Mouse (Mus musculus) lung, embryonic 15.5 days (tissue): ENCODE data around the gene Uqcc1. TPM values are rescaled to one million over a fixed set of nuclear protein-coding genes. Genes with fewer than 3 reads are reported as not detected.

Experiments used
- ATAC-seq: fragments of 200-750 bp; cut with Nextera tagmentation; 2 replicates; pipeline ENCODE4 v1.8.0; 2017; ENCODE audit warnings: moderate number of reproducible peaks, borderline replicate concordance; ENCODE audit not compliant: low FRiP score, low TSS enrichment; ENCODE audit errors: extremely low read depth
- H3K27ac ChIP-seq: fragments of 300-500 bp; sonication (generic); 2 replicates; pipeline ENCODE4 v1.5.1; 2015; ENCODE audit warnings: moderate library complexity, mild to moderate bottlenecking, inconsistent platforms
- H3K27me3 ChIP-seq: fragments of 300-500 bp; sonication (generic); 2 replicates; pipeline ENCODE4 v1.6.1; 2015; ENCODE audit warnings: inconsistent platforms
- H3K36me3 ChIP-seq: fragments of 300-500 bp; sonication (generic); 2 replicates; pipeline ENCODE4 v1.6.1; 2015; ENCODE audit warnings: inconsistent platforms
- H3K4me1 ChIP-seq: fragments of 300-500 bp; sonication (generic); 2 replicates; pipeline ENCODE4 v1.6.1; 2015; ENCODE audit warnings: inconsistent platforms
- H3K4me2 ChIP-seq: fragments of 300-500 bp; sonication (generic); 2 replicates; pipeline ENCODE4 v1.6.1; 2015; ENCODE audit warnings: inconsistent platforms, mild to moderate bottlenecking, moderate library complexity
- H3K4me3 ChIP-seq: fragments of 300-500 bp; sonication (generic); 2 replicates; pipeline ENCODE4 v1.5.1; 2015; ENCODE audit warnings: mild to moderate bottlenecking, inconsistent platforms
- H3K9ac ChIP-seq: fragments of 300-500 bp; sonication (generic); 2 replicates; pipeline ENCODE4 v1.6.1; 2015; ENCODE audit warnings: inconsistent platforms
- H3K9me3 ChIP-seq: fragments of 300-500 bp; sonication (generic); 2 replicates; pipeline ENCODE4 v1.6.1; 2016; ENCODE audit warnings: inconsistent platforms
- WGBS: fragments of 180-500 bp; shearing (Covaris S2); methylation state at CpG from one replicate; pipeline ENCODE4 v1.1.7; 2015; 5-methylcytosine and 5-hydroxymethylcytosine counted together
- polyA plus RNA-seq: library from polyadenylated mRNA; unstranded; fragments of >200 nt; fragmentation: Nextera tagmentation; extraction: Ambion mirVana; gene quantifications from 2 replicates; pipeline ENCODE4 v1.2.1, GENCODE M21; 2015

The Uqcc1 gene
- polyA plus RNA-seq, 1 experiment from 2014 or later, result 65.9 TPM

GRCm38 (mm10) chr2:155806548-155806947, 123.6 kb downstream of the Uqcc1 start:
- H3K27ac ChIP-seq, result no peak overlapping the region
- H3K4me3 ChIP-seq, result no peak overlapping the region
- no peaks in the 10 kb centered on the region for H3K9me3 ChIP-seq
- no peak overlapping the region for H3K9ac ChIP-seq
- no peaks in the 10 kb centered on the region for H3K36me3 ChIP-seq
- 45% methylated on average over 5 of the region's 5 CpGs for WGBS
- ATAC-seq, result no peak
- H3K4me2 ChIP-seq, result no peak overlapping the region
- H3K4me1 ChIP-seq, result no peaks in the 10 kb centered on the region
- H3K27me3 ChIP-seq, result no peaks in the 10 kb centered on the region

- H3K9me3 ChIP-seq, result no peaks in the 10 kb centered on the region
- H3K27me3 ChIP-seq, result no peaks in the 10 kb centered on the region
- no peak overlapping the region for H3K4me3 ChIP-seq
- H3K9ac ChIP-seq, result no peak overlapping the region
- H3K36me3 ChIP-seq, result no peaks in the 10 kb centered on the region
- H3K4me1 ChIP-seq, result no peaks in the 10 kb centered on the region
- no peak overlapping the region for H3K4me2 ChIP-seq
- WGBS, result 75% methylated on average over 6 of the region's 6 CpGs
- H3K27ac ChIP-seq, result no peak overlapping the region
- ATAC-seq, result no peak
Observed at GRCm38 (mm10) chr2:155805925-155806255, 124.2 kb downstream of the Uqcc1 start.

GRCm38 (mm10) chr2:155805231-155805924, 124.7 kb downstream of the Uqcc1 start:
- Histone ChIP-seq H3K4me1 (no peaks in the 10 kb centered on the region), H3K27ac (no peak overlapping the region), H3K27me3 (no peaks in the 10 kb centered on the region), H3K4me3 (no peak overlapping the region), H3K36me3 (no peaks in the 10 kb centered on the region), H3K9ac (no peak overlapping the region), H3K9me3 (no peaks in the 10 kb centered on the region), H3K4me2 (no peak overlapping the region)
- WGBS, result 30% methylated on average over 6 of the region's 6 CpGs
- ATAC-seq, result no peak

GRCm38 (mm10) chr2:155804053-155804452, 126.1 kb downstream of the Uqcc1 start:
- H3K9me3 ChIP-seq, result no peaks in the 10 kb centered on the region
- no peak for ATAC-seq
- no peaks in the 10 kb centered on the region for H3K4me1 ChIP-seq
- no peaks in the 10 kb centered on the region for H3K27me3 ChIP-seq
- H3K36me3 ChIP-seq, result no peaks in the 10 kb centered on the region
- WGBS, result 60% methylated on average over 5 of the region's 5 CpGs
- H3K4me2 ChIP-seq, result no peak overlapping the region
- H3K9ac ChIP-seq, result no peak overlapping the region
- H3K27ac ChIP-seq, result no peak overlapping the region
- H3K4me3 ChIP-seq, result no peak overlapping the region

- Histone ChIP-seq H3K4me2 (no peak overlapping the region), H3K9ac (no peak overlapping the region), H3K27me3 (no peaks in the 10 kb centered on the region), H3K36me3 (no peaks in the 10 kb centered on the region), H3K4me3 (no peak overlapping the region), H3K27ac (no peak overlapping the region), H3K4me1 (no peaks in the 10 kb centered on the region), H3K9me3 (no peaks in the 10 kb centered on the region)
- 51% methylated on average over 3 of the region's 3 CpGs for WGBS
- no peak for ATAC-seq
Observed at GRCm38 (mm10) chr2:155802761-155803160, 127.3 kb downstream of the Uqcc1 start.

GRCm38 (mm10) chr2:155798613-155799012, 131.5 kb downstream of the Uqcc1 start:
- 55% methylated on average over 3 of the region's 3 CpGs for WGBS

More at GRCm38 (mm10) chr2:155798613-155799012, 131.5 kb downstream of the Uqcc1 start:
- H3K27ac ChIP-seq, result no peak overlapping the region
- H3K4me1 ChIP-seq, result no peaks in the 10 kb centered on the region
- no peak overlapping the region for H3K4me3 ChIP-seq
- no peaks in the 10 kb centered on the region for H3K36me3 ChIP-seq
- H3K9me3 ChIP-seq, result no peaks in the 10 kb centered on the region
- no peak overlapping the region for H3K4me2 ChIP-seq
- no peak for ATAC-seq
- no peaks in the 10 kb centered on the region for H3K27me3 ChIP-seq
- no peak overlapping the region for H3K9ac ChIP-seq

Other genes starting within 250 kb of the Uqcc1 start
- gene Trpc4ap, start 237.9 kb downstream of the Uqcc1 start, polyA plus RNA-seq, result 126 and 133 TPM in 2 replicates
- gene Edem2, start 200.8 kb downstream of the Uqcc1 start, polyA plus RNA-seq, result 41.2 and 45.2 TPM in 2 replicates
- gene Gm17581, start 194.4 kb downstream of the Uqcc1 start, polyA plus RNA-seq, result not detected in 2 replicates
- gene Procr, start 179.2 kb downstream of the Uqcc1 start, polyA plus RNA-seq, result 14.6 and 15.3 TPM in 2 replicates
- 0.04 and 0.09 TPM in 2 replicates for gene Mmp24, start 155.0 kb downstream of the Uqcc1 start, polyA plus RNA-seq
- gene BC029722, start 110.9 kb downstream of the Uqcc1 start, polyA plus RNA-seq, result 17.4 and 19.7 TPM in 2 replicates
- 184 and 199 TPM in 2 replicates for gene Eif6, start 103.4 kb downstream of the Uqcc1 start, polyA plus RNA-seq
- gene Fam83c, start 95.5 kb downstream of the Uqcc1 start, polyA plus RNA-seq, result 0.10 and 0.21 TPM in 2 replicates
- gene Gm15557, start 10.4 kb upstream of the Uqcc1 start, polyA plus RNA-seq, result not detected in 2 replicates
- 0.34 and 0.57 TPM in 2 replicates for gene Gdf5, start 15.1 kb upstream of the Uqcc1 start, polyA plus RNA-seq
- 22.5 and 26.1 TPM in 2 replicates for gene Cep250, start 26.1 kb upstream of the Uqcc1 start, polyA plus RNA-seq
- gene 6430550D23Rik, start 77.7 kb upstream of the Uqcc1 start, polyA plus RNA-seq, result 0.88 and 1.8 TPM in 2 replicates
- gene Ergic3, start 77.7 kb upstream of the Uqcc1 start, polyA plus RNA-seq, result 224 and 226 TPM in 2 replicates
- gene Fer1l4, start 122.6 kb upstream of the Uqcc1 start, polyA plus RNA-seq, result not detected in 2 replicates
- 3.6 and 3.7 TPM in 2 replicates for gene Spag4, start 134.9 kb upstream of the Uqcc1 start, polyA plus RNA-seq
- gene Cpne1, start 181.7 kb upstream of the Uqcc1 start, polyA plus RNA-seq, result 75.2 and 76.2 TPM in 2 replicates
- gene Rbm12, start 181.7 kb upstream of the Uqcc1 start, polyA plus RNA-seq, result 25.5 and 27.2 TPM in 2 replicates
- 15.7 and 21.0 TPM in 2 replicates for gene Gm28036, start 196.8 kb upstream of the Uqcc1 start, polyA plus RNA-seq
- 340 and 373 TPM in 2 replicates for gene Romo1, start 213.7 kb upstream of the Uqcc1 start, polyA plus RNA-seq
- gene Nfs1, start 213.9 kb upstream of the Uqcc1 start, polyA plus RNA-seq, result 42.5 TPM in 2 replicates
- 559 and 568 TPM in 2 replicates for gene Rbm39, start 249.9 kb upstream of the Uqcc1 start, polyA plus RNA-seq